Mouse (Mus musculus): ENCODE data around the gene Duxbl3. TPM values are rescaled to one million over a fixed set of nuclear protein-coding genes. Genes with fewer than 3 reads are reported as not detected.
"Not testable (repeated sequence)": the region's sequence is repeated elsewhere in the genome, so short reads cannot be mapped to it uniquely, and the experiment has no call there.

The Duxbl3 gene
- 1 to 10 TPM; 1.4 to 1.5 TPM for total RNA-seq (2021)

DNA sequence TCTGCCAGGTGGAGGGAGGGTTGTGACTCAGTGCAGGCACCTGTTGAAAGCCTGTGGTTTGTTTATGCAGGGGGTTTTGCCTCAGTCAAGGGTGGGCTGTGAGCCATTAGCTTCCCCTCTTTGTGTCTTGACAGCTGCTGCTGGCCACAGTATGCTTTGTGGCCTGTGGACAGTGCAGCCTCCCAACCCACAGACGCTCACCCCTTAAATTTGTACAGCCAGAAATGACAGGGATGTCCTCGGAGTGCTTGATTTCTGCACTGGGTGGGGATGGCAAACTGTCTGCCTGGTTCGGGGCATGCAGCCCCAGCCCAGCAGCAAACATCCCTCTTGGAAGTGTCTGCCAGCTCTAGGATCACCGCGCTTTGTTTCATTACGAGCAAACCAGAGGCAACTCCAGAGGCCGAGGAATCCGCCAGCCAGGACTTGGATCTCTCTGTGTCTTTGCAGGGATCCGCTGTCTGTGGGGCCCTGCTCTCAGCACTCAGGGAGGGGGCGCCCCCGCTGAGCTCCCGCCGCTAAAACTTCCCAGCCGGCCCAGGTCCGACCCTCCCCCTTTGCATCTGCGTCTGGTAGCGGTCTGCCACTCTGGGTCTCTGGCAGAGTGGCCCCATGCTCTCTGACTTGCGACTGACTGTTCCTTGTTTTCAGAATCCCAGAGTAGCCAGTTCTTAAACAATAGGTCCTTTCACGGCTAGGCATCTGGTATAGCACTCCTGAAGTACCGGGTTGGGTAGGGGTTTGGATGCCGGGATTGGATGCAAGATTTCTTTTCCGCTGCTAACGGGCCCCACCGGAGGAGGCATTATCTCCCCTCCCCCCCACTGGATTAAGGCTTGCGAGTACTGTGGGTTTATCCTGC lies at the start of gene Duxbl3:
TSS of gene Duxbl3 (plus strand) at position 207 of the 862 bp plus-strand sequence.
- DNase-seq; intact Hi-C loops (cut with DNase I): not testable (repeated sequence)

GRCm38 (mm10) chr14:26216233-26217000 lies 41.3 kb upstream of the Duxbl3 start:
- DNase-seq; intact Hi-C loops (cut with DNase I): not testable (repeated sequence)

DNA sequence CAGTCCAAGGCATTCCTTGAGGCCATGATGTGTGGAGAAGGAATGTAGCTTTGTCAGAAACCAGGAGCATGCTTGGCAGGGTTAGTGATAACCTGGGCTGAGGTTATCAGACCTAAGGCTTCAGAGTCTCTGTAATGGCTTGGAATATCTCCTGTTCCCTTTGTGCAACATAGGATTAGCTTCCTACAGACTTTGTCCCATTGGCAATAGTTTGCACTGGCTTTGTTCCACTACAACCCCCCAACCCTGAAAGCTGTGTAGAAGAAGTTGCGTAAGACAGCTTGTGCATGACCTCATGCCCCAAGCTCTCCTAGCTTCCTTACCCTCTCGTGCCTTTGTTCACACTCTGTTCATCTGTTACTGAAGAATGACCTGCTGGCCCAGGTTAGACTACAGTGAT lies 20.6 kb upstream of the Duxbl3 start:
- intact Hi-C loops (cut with DNase I); DNase-seq: not testable (repeated sequence)

DNA sequence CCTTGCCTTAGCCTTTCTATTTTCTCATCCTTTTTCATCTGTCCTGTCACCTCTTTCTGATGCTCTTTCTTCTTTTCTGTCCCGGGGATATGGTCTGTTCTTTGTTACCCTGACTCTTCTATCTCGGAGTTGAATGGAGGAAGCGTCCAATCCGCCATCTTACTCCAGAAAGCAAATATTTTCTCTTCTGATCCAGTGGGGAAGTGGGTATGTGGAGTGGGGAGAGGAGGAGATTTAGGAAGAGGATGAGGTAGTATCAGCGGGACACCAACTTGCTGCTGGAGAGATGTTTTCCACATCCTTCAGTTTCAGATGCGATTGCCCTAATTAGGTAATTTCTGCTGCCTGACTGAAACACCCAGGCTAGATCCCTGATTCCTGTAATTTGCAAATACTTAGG lies 967 bp downstream of the Duxbl3 start:
- DNase-seq; intact Hi-C loops (cut with DNase I): not testable (repeated sequence)

DNA sequence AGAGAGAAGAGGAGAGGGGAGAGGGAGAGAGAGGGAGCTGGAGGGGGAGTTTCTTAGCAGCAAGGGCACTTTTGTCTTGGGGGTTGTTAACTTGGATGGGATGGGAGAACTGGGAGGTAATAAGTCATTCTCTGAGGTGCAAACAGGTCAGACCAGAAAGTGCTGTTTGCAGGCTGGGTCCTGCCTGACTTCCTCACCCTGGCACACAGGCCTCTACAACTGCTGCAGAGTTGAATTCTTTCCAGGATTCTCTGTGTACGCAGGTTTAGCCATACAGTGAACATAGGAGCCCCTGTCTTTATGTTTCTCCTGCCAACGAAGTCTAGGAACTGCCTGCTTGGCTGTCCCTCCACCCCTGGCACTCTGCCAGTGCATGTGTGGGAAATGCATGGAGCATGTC lies 29.0 kb downstream of the Duxbl3 start:
- intact Hi-C loops (cut with DNase I); DNase-seq: not testable (repeated sequence)

DNA sequence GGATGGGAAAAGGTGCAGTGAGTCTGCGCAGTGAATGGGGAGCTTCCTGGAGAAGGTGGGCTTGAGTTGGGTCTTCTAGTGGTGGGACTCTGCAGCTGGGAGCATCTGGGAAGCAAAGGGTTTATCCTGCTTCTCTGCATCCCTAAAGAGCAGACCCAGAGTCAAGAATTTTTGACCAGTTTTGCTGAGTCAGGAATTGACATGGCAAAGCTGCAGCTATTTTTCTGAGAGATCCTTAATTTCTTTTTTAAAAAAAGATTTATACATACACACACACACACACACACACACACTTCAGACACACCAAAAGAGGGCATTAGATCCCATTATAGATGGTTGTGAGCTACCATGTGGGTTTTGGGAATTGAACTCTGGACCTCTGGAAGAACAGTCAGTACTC lies 36.1 kb downstream of the Duxbl3 start:
- no peak for DNase-seq
- intact Hi-C loops (cut with DNase I): no loop called here

DNA sequence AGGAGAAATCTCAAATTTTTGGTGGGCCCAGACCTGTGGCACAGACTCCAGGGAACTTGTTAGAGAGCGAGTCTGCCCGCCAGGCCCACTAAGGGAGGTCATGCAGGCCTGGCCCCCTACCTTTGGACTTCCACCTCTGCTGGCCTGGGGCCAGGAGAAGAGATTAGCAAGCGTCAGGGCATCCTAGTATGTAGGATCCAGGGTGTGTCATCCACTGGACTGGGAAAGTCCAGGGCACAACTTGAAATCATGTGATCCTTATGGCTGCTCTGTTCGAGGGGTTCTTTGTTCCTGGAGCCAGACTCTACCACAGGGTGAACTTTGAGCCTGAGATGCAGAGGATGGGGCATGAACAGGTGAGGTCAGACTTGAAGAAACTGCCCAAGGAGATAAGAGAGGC lies 39.3 kb downstream of the Duxbl3 start:
- intact Hi-C loops (cut with DNase I): no loop called here
- no peak for DNase-seq

DNA sequence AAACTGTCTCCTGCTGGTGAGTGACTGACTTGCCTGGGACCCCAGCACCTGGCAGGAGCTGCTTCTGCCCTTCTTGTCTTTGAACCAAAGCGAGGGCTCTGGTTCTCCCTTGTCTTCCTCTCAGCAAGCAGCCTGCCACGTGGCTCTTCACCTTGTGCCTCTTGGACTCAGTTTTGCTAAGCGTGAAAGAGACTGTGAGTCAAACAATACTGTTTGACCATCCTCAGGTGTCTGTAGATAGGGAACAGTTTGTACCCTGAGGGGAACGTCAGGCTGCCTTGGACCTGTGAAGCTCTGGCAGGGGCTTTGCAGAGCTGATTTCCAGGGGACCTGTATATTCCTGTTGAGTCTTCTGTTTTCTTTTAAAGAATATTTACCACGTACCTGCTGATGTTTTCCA lies 39.7 kb downstream of the Duxbl3 start:
- no peak for DNase-seq
- intact Hi-C loops (cut with DNase I): no loop called here

DNA sequence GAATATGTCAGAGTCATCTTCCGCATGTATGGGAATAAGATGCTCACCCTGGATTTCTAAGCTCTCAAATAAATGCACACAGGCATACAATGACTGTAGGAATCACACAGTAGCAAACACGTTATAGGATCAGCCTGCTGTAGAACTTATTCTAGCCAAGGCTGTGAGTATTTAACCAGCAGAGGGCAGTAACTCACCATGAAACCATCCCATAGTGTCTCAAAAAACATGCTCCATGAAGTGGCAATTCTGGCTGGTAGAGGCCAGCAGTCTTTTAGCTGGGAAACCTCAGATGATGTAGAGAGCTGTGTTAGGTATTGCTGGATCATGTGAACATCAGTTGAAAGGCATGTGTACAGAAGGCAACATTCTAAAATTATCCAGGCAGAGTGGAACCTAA lies 45.3 kb downstream of the Duxbl3 start:
- peak; percentile 70 to 79 for DNase-seq
- intact Hi-C loops (cut with DNase I): no loop called here

DNA sequence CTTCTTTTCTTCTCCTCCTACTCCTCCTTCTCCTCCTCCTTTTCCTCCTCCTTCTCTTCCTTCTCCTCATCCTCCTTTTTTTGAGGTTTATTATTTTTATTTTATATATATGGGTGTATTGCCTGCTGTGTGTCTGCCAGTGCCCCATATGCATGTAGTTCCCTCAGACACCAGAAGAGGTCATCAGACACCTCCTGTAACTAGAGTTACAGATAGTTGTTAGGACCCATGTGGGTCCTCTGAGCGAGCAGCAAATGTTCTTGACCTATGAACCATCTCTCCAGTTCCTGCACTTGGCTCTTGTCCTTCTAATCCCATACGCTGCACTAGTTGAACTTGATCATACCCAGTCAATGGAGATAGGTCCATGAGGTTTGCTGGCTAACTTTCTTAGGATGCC lies 48.3 kb downstream of the Duxbl3 start:
- DNase-seq: peak; percentile 23 to 42

DNA sequence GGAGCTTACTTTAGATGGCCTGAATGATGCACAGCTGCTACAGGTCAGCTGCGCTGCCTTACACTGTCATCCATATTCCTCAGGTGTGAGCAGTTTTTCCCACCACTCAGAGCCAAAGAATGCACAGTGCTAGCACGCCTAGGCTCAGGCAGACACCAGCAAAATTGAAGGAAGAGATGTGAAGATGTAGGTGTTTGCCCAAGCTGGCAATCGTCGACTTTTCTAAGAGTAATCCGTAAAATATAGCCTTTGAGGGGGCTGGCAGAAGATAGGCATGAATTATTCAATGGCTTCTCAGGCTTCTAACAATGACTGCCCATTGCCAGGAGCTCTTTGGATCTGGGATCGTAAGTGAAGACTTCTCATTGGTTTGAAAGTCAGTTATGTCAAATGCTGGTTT lies 51.1 kb downstream of the Duxbl3 start:
- intact Hi-C loops (cut with DNase I): no loop called here
- no peak for DNase-seq

More for the DNA sequence above, 48.3 kb downstream of the Duxbl3 start:
- intact Hi-C loops (cut with DNase I): no loop called here

- DNase-seq: no peak
- intact Hi-C loops (cut with DNase I): no loop called here
Observed at GRCm38 (mm10) chr14:26309511-26309910, 51.7 kb downstream of the Duxbl3 start.

GRCm38 (mm10) chr14:26316246-26316730 lies 58.5 kb downstream of the Duxbl3 start:
- intact Hi-C loops (cut with DNase I): no loop called here
- peak; percentile 43 to 64 for DNase-seq

Other genes with a start within 250 kb of the Duxbl3 start
- gene Gm9780, start 215.3 kb upstream of the Duxbl3 start, total RNA-seq (2021): 10 to 100 TPM; 32.2 to 33.7 TPM
- 10 to 100 TPM; 15.1 to 21.9 TPM for gene Tmem254c, start 190.6 kb upstream of the Duxbl3 start, total RNA-seq (2021)
- not detected for gene Cphx2, start 176.4 kb upstream of the Duxbl3 start, total RNA-seq (2021)
- not detected for gene Cphx3, start 175.7 kb upstream of the Duxbl3 start, total RNA-seq (2021)
- under 1 TPM in 1 of 2 experiments, not detected in 1; 0.24 TPM for gene Duxbl2, start 139.6 kb upstream of the Duxbl3 start, total RNA-seq (2021)
- 10 to 100 TPM; 70.8 to 77.8 TPM for gene Plac9b, start 75.5 kb upstream of the Duxbl3 start, total RNA-seq (2021)
- gene Tmem254b, start 50.9 kb upstream of the Duxbl3 start, total RNA-seq (2021): 10 to 100 TPM in 1 of 2 experiments, 1 to 10 TPM in 1; 6.3 to 11.2 TPM